Mouse (Mus musculus) cerebellum, adult 2 months (tissue): ENCODE measurements at regions not wholly inside any gene's neighbourhood (a gene's known extent, or its start where the extent isn't known, plus 50 kb on each side); places are given as distances from the start of the nearest gene placed in this dataset.

Experiments
- CTCF ChIP-seq: fragments of 200-500 bp; IDR thresholded peaks from 2 replicates; pipeline ENCODE4 v1.5.1; 2011; ENCODE audit warnings: low read depth, mild to moderate bottlenecking, control low read depth, low read length, moderate library complexity, borderline replicate concordance; ENCODE audit not compliant: insufficient read depth
- POLR2A ChIP-seq: fragments of 200-500 bp; IDR thresholded peaks from 2 replicates; pipeline ENCODE4 v1.6.1; 2011; ENCODE audit warnings: low read length, control low read depth, borderline replicate concordance; ENCODE audit not compliant: insufficient read depth

DNA sequence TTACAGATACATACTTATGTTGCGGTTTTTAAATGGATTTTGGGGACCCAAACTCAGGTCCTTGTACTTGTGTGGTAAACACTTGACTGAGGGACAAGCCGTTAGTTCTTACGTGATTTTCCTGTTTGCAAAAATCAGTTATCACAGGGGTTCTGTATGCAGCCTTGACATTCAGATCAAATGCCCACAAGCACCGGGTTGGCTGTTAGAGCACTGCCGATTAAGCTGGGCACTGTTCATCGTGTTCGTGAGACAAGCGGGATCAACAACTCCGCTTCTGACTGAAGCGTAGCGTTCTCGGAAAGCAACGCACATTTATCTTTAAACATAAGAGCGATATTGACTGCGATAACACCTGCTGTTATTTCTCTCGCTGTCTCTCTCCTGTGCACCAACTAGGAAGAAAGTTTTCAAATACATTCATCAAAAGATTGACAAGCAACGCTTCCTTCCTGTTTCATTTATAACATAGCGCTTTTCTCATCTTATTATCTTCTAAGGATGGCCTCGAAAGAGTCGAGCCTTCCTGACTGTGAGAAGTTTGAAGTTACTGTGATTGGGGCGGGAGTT is 97.8 kb upstream of the Stt3b start:
- TF ChIP-seq POLR2A (no peak), CTCF (no peak)
